Mouse (Mus musculus) stomach, postnatal 0 days (tissue): ENCODE results near the gene Gm20431. TPM values are rescaled to one million over a fixed set of nuclear protein-coding genes. Genes with fewer than 3 reads are reported as not detected.

Experiments
- ATAC-seq: fragments of 200-750 bp; cut with Nextera tagmentation; 2 replicates; pipeline ENCODE4 v1.8.0; 2017; ENCODE audit not compliant: low FRiP score, low TSS enrichment
- DNase-seq: peaks from one replicate; pipeline ENCODE4 v3.0.0-alpha.2; 2016; ENCODE audit warnings: low spot score
- H3K27ac ChIP-seq: fragments of 300-500 bp; sonication (generic); replicated peaks from 2 replicates; pipeline ENCODE4 v1.5.1; 2014; ENCODE audit warnings: mild to moderate bottlenecking, control low read depth
- H3K27me3 ChIP-seq: fragments of 300-500 bp; sonication (generic); 2 replicates; pipeline ENCODE4 v1.6.1; 2014; ENCODE audit warnings: low read length; ENCODE audit not compliant: control insufficient read depth, insufficient read depth
- H3K36me3 ChIP-seq: fragments of 300-500 bp; sonication (generic); 2 replicates; pipeline ENCODE4 v1.6.1; 2014; ENCODE audit warnings: low read length, mixed read lengths; ENCODE audit not compliant: control insufficient read depth, insufficient read depth
- H3K4me1 ChIP-seq: fragments of 300-500 bp; sonication (generic); replicated peaks from 2 replicates; pipeline ENCODE4 v1.6.1; 2014; ENCODE audit warnings: antibody characterized with exemption; ENCODE audit not compliant: control insufficient read depth, insufficient read depth
- H3K4me2 ChIP-seq: fragments of 300-500 bp; sonication (generic); replicated peaks from 2 replicates; pipeline ENCODE4 v1.6.1; 2014; ENCODE audit warnings: low read depth, mild to moderate bottlenecking, control low read depth, moderate library complexity
- H3K4me3 ChIP-seq: fragments of 300-500 bp; sonication (generic); 2 replicates; pipeline ENCODE4 v1.5.1; 2014; ENCODE audit warnings: low read depth, low read length, control low read depth
- H3K9ac ChIP-seq: fragments of 300-500 bp; sonication (generic); 2 replicates; pipeline ENCODE4 v1.6.1; 2014; ENCODE audit warnings: mild to moderate bottlenecking, low read length, control low read depth, mixed read lengths
- H3K9me3 ChIP-seq: fragments of 300-500 bp; sonication (generic); 2 replicates; pipeline ENCODE4 v1.6.1; 2016; ENCODE audit warnings: low read length; ENCODE audit not compliant: control insufficient read depth
- CTCF ChIP-seq: IDR thresholded peaks from 2 replicates; pipeline ENCODE4 v1.5.1; 2016; ENCODE audit warnings: antibody characterized with exemption, low read depth, mild to moderate bottlenecking, moderate library complexity
- EP300 ChIP-seq: optimal IDR thresholded peaks from 2 replicates; pipeline ENCODE3; 2016; ENCODE audit warnings: antibody characterized with exemption
- WGBS: fragments of 180-500 bp; shearing (Covaris S2); extraction: QIAGEN DNeasy Blood & Tissue Kit; methylation state at CpG from one replicate; pipeline ENCODE4 v1.1.7; 2014; 5-methylcytosine and 5-hydroxymethylcytosine counted together
- polyA plus RNA-seq: library from polyadenylated mRNA; unstranded; fragments of >200 nt; fragmentation: Nextera tagmentation; extraction: Ambion mirVana; gene quantifications from 2 replicates; pipeline ENCODE4 v1.2.1, GENCODE M21; 2015

The Gm20431 gene
- 13.4 and 14.1 TPM in 2 replicates for polyA plus RNA-seq

- no peaks in the 10 kb centered on the region for H3K9me3 ChIP-seq
- under 1% methylated on average over 93 of the region's 110 CpGs for WGBS
- H3K27ac ChIP-seq: peak within 1 kb of the TSS; percentile 85
- H3K36me3 ChIP-seq: no peaks in the 10 kb centered on the region
- H3K27me3 ChIP-seq: no peaks in the 10 kb centered on the region
- H3K4me2 ChIP-seq: peak within 1 kb of the TSS; percentile 86
- peak within 1 kb of the TSS; percentile 76 for H3K4me3 ChIP-seq
- peak within 1 kb of the TSS; percentile 91 for H3K9ac ChIP-seq
- peaks cover 4% of the 10 kb centered on the region for H3K4me1 ChIP-seq
- peak; percentile 93 for ATAC-seq
- TF ChIP-seq EP300 (no peak), CTCF (no peak)
- DNase-seq: peak; percentile 96
Measured at GRCm38 (mm10) chr2:167661270-167662203, at the start of gene Gm20431. Gene Gm20431 (minus strand): TSS chr2:167661496.

DNA sequence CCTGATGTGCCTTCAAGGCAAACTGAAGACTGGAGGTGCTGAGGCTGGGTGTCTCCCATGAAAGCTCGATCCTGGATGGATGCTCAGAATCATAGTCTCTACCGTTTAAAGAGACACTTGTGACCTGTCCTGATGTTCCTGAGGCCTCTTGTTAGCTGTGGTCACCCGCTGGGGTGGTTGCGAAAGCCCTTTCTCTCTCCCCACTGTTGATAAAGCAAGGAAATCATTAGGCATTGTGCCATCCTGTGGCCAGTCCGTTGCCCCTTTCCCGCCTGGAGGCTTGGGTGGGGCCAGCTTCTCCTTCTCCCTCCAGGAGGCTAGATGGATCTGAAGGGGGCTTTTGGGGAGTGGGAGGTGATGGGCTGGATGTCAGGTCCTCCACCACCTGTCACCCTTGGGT lies 49.3 kb upstream of the Gm20431 start:
- H3K27me3 ChIP-seq: no peaks in the 10 kb centered on the region
- DNase-seq (no peak), ATAC-seq (no peak)
- H3K27ac ChIP-seq: no peak overlapping the region
- H3K4me2 ChIP-seq: no peak overlapping the region
- no peaks in the 10 kb centered on the region for H3K36me3 ChIP-seq
- peaks cover 2% of the 10 kb centered on the region; the same call in 1 of the 2 replicates for H3K4me1 ChIP-seq
- 61% methylated on average over 6 of the region's 6 CpGs for WGBS
- TF ChIP-seq CTCF: no peak
- no peak for TF ChIP-seq EP300
- no peak overlapping the region for H3K9ac ChIP-seq
- H3K9me3 ChIP-seq: no peaks in the 10 kb centered on the region
- no peak overlapping the region for H3K4me3 ChIP-seq

DNA sequence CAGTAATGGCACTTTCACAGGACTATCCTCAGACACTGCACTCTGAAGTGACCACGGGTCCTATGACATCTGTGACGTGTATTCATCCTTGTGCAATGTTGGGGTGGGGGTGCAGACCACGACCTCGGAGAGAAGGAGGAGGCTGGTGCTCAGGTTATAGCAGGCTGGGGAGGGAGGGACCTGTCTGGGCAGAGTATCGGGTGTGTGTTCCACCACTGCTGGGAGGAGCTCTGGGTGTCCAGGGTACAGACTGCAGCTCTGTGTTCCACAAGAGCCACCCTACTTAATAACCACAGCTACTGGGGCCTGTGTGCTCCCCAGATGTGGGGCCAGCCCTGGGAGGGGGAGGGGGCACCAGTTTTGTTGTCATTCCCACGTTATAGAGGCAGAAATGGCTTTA lies 48.7 kb upstream of the Gm20431 start:
- no peak overlapping the region for H3K9ac ChIP-seq
- no peaks in the 10 kb centered on the region for H3K9me3 ChIP-seq
- H3K4me2 ChIP-seq: no peak overlapping the region
- H3K27ac ChIP-seq: no peak overlapping the region
- TF ChIP-seq CTCF (no peak), EP300 (no peak)
- H3K4me3 ChIP-seq: no peak overlapping the region
- peaks cover 2% of the 10 kb centered on the region; the same call in 1 of the 2 replicates for H3K4me1 ChIP-seq
- ATAC-seq: no peak
- no peak for DNase-seq
- no peaks in the 10 kb centered on the region for H3K36me3 ChIP-seq
- no peaks in the 10 kb centered on the region for H3K27me3 ChIP-seq
- WGBS: 49% methylated on average over 6 of the region's 6 CpGs

- TF ChIP-seq EP300 (no peak), CTCF (no peak)
- DNase-seq: no peak
- Histone ChIP-seq H3K27ac (peak overlapping the region; percentile 53), H3K36me3 (no peaks in the 10 kb centered on the region), H3K4me1 (peaks cover 2% of the 10 kb centered on the region; the same call in 1 of the 2 replicates), H3K4me3 (no peak overlapping the region), H3K9ac (no peak overlapping the region), H3K4me2 (no peak overlapping the region), H3K9me3 (no peaks in the 10 kb centered on the region), H3K27me3 (no peaks in the 10 kb centered on the region)
- peak; percentile 62; the same call in 1 of the 2 replicates for ATAC-seq
- whole genome bisulfite sequencing: 51% methylated on average over 15 of the region's 15 CpGs
Measured at GRCm38 (mm10) chr2:167708373-167708772, 47.1 kb upstream of the Gm20431 start.

- no peak overlapping the region for H3K4me2 ChIP-seq
- 59% methylated on average over 11 of the region's 11 CpGs for WGBS
- ATAC-seq (peak; percentile 40), DNase-seq (peak; percentile 64)
- H3K36me3 ChIP-seq: no peaks in the 10 kb centered on the region
- peak overlapping the region; percentile 35; the same call in 1 of the 2 replicates for H3K9ac ChIP-seq
- H3K4me1 ChIP-seq: no peaks in the 10 kb centered on the region; the same call in 1 of the 2 replicates
- no peaks in the 10 kb centered on the region for H3K9me3 ChIP-seq
- H3K27me3 ChIP-seq: no peaks in the 10 kb centered on the region
- no peak overlapping the region for H3K4me3 ChIP-seq
- TF ChIP-seq CTCF (no peak), EP300 (no peak)
- no peak overlapping the region for H3K27ac ChIP-seq
Measured at GRCm38 (mm10) chr2:167706183-167706939, 45.1 kb upstream of the Gm20431 start.
